Mouse (Mus musculus) retina, embryonic 14.5 days (tissue): ENCODE data around the gene Heatr5a.

Experiments used
- DNase-seq: peaks from one replicate; pipeline ENCODE4 v3.0.0-alpha.2; 2015; ENCODE audit warnings: low spot score

Heatr5a gene

DNA sequence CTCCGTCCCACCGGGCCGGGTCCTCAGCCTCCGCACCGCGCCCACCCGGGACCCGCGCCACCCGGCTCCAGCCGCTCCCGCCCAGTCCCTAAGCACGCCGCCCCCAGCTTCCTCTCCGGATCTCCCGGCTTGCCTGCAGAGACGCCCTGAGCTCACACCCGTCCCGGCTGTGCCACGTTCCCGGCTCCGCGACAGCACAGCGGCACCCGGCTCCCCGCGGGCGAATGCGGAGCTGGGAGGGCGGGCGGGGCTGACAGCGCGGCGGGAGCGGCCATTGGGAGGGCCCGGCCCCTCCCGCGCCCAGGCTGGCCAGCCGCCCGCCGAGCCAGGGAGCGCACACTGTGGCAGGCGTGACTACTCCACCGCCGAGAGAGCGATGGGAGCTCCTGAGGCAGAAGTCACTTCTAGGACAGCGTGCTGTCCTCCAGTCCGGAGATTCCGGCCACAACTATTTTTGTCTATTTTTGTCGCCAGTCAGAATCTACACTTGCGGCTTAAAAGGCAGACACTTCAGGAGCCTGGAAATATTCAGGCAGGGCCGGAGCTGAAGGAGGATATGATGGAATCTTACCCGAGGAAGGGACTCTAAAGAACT, at the start of gene Heatr5a:
Gene Heatr5a (minus strand): TSS at position 252 of the 595 bp plus-strand sequence.
- DNase-seq, result peak; percentile 87

DNA sequence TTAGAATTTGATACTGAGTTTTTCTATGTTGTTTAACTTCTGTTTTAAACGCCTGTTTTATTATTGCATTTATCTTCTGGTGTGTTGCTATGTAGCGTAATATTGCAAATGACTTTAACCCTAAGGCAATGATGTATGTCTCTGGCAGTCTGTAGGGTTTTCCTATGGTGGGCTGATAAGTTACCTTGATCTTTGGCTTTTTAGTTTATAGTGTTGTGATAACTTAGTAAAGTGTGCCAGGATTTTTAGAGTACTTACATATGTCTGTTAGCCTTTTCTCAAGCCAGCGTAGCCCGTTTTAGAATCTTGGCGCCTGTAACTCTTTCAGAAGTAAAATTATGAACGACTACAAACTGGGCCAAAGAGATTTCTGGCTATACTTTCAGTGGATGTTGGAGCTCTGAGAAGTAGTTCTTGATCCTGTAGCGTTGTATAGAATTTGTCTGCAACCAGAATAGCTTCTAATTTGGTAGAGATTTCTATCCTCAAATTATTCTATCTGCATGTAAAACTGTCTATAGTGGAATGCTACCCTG, 43.4 kb upstream of the Heatr5a start:
- no peak for DNase-seq

DNA sequence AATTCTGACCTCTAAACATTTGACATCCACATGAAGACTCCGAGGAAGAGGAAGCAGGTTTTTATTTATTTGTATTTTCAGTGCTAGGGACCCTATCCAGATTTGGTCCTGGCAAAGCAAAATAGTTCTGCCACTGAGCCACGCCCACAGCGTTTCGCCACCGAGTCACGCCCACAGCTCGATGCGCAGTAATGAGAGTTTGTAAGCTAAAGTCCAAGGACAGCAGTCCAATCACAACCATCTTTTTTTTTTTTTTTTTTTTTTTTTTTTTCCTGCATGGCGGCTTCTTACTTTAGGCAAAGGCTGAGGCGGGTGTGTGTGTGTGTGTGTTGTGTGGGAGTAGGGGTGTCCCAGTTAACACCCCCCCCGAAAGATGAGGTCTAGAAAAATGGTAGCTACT, 42.9 kb upstream of the Heatr5a start:
- no peak for DNase-seq

DNA sequence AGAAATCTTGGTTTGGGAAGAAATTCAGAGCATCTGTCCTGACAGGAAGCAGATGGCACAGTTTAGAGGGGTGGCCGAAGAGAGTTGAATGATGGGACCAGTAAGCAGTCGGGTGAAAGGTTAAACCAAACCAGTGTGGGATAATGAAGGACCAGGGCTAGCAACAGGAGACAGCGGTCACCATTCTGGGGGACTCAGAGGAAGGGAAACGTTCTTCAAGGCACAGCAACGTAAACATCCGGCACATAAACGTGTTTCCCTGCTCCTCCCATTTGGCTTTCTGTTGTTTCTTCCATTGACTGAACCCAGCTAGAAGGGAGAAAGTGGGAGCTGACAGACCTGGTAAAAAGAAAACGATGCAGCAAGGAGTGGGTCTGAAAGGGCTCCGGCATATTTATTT, 42.2 kb upstream of the Heatr5a start:
- DNase-seq, result no peak

DNA sequence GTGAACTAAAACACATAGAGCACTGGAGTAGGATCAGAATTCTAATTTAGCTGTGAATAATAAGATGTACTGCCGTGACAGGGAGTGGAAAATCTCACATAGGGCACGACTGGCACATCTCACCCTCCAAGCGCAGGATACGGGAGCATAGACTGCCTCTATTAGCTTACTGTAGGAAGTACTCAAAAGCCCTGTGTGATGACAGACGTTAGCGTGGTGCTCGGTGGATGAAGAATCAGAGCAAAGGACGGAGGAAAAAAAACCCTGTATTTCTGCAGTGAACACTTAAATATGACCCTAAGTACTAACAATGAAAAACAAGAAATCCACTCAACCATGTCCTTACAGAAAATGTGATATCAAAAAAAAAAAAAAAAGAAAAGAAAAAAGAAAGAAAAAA, 41.0 kb upstream of the Heatr5a start:
- DNase-seq, result no peak

DNA sequence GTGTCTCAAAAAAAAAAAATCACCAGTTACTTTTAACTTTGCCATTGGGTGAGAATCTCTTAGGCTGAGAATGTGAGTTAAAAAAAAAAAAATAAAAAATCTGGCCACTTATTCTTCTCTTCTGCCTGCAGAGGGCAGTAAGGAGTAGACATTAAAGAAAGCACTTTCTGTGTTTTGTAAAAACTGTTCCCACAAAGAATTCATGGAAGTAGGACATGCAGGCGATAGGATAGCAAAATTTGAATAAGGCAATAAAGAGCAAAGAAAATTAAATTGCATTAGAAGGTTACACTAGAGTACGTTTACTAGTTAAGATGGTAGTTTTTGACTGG, 39.5 kb upstream of the Heatr5a start:
- peak; percentile 74 for DNase-seq

DNA sequence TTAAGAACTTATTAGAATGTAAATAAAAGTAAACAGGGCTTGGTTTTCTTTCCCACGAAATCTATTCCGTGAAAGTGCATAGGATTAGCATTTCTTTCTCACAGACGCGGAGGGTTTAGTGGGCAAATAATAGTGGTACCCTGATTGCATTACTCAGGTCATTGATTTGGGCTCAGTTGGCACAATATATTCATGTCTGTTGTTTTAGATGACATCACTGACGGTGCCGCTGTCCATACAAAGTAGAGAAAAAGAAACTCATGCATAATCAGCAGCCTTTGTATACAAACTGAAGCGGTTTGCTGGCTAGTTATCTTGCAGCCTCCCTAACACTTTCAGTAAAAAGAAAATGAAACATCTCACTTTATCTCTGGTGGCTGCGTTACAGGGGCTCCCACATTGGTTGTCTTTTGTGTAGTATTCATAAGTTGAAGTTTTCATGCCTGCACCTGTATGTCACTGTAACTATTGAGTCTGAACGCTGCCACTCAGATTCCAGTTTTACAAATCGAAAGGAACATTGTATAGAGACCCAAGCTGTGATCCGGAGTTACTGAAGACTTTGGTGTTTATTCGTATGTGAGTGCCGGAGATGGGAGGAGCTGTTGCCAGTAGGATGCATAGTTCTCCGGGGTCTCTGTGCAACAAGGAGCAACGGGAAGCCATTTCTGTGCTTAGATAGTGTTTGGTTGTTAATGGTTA, 39.0 kb upstream of the Heatr5a start:
- no peak for DNase-seq

DNA sequence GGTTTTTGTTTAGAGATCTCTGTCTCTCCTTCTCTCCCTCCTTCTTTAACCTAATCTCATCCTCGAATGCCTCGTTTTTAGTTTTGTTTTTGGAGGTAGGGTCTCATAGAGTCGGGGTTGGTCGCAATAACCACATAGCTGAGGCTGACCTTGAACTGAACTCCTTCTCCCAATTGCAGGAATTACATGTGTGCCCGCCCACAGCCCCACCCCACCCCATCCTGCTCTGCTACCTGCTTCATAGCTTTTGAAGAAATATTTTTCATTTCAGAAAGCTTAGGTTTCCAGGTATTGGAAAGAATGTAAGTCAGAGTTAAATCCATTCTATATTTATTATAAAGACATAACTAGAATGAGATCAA, 35.5 kb upstream of the Heatr5a start:
- DNase-seq, result no peak

DNA sequence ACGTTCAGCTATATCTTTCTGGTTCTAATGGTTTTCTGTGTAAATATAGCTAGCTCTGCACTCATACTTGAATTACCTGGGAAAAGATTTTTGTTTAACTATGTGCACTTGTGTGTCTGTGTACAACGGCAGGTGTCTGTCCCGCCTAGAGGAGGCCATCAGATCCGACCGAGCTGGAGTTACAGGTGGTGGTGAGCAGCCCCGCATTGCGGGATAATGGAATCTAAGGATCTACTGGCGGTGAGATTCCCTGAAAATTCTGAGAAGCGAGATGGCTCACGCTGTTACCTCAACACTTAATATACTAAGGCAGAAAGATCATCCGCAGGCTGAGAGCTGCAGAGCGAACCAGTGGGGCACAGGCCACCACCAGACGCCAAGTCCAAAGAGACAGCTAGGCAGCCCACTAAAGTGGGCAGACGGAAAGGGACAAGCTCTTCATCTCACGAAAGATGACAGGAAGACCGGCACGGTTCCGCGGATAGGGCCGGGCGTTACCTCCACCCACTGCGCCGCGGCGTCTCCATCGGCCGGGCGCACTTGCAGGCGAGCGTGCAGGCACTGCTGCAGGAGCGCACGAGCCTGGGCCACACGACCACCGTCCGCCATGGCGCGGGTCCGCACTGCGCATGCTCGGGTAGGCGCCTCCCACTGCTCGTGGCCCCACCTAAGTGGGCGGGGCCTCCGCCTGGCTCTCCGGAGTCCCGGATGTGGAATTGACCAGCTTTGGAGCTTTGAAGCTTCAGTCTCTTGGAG, 34.9 kb upstream of the Heatr5a start, which contains the start of gene Dtd2:
Gene Dtd2 (minus strand): TSS at position 625 of the 756 bp plus-strand sequence.
- peak; percentile 96 for DNase-seq

DNA sequence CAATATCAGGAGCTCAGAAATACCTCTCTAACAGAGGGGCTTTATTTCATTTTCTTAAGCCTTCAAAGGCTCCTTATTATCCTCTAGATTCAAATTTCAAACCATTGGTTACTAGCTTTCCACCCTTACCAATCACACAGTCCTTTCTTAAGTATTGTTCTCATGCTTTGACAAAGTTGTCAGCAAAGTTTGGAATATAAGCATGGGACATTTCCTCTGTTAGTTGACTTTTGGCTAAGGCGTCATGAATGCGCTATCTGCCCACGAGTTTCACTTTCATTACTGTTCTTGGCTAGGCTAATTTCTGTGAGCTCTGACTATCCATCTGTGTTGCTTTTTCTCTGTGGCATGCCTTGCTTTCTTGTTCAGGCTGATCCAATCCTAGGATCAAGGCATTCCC, 31.6 kb upstream of the Heatr5a start:
- DNase-seq, result no peak

DNA sequence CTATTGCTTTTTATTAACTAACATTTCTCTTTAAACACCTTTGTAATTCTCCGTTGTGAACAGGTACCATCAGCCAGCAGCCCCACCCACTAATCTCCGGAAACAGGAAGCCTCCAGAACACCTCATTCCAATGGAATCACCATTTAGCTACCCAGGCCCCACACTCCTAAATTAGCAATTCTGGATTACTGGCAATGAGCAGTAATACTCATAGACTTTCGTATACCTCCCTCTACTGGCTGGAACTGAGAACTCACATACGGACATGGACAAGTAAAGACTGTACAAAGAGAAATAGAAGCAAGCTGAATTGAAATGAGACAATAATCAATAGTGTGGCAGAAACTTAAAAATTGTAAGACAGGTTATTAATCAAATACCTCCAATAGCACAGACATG, 30.4 kb upstream of the Heatr5a start:
- DNase-seq, result peak; percentile 88

DNA sequence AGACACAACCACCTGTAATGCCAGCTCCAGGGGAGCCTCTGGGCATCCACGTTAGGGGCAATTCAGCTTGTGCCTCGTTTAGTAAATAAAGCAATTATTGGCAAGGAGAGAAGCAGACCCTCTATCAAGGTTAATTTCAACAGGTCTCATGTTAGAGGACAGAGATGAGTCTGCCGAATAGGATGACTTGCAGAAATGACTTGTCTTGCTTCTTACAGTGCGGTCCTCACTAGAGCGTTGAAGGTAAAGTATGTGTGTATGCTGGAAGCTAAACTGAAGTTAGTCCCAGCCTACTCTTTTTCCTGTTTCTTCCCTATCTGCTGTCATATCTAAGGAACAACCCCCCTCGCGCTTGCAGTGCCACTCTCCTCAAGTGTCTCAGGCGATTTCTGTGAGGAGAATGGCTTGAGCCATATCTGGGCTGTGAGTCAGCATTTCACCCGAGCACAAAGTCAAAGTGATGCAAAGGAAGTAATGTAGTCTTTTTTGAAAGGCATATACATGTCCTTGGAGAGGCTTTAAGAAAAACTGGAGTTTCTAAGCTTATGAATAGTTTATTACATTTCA, 27.3 kb upstream of the Heatr5a start:
- DNase-seq, result no peak

DNA sequence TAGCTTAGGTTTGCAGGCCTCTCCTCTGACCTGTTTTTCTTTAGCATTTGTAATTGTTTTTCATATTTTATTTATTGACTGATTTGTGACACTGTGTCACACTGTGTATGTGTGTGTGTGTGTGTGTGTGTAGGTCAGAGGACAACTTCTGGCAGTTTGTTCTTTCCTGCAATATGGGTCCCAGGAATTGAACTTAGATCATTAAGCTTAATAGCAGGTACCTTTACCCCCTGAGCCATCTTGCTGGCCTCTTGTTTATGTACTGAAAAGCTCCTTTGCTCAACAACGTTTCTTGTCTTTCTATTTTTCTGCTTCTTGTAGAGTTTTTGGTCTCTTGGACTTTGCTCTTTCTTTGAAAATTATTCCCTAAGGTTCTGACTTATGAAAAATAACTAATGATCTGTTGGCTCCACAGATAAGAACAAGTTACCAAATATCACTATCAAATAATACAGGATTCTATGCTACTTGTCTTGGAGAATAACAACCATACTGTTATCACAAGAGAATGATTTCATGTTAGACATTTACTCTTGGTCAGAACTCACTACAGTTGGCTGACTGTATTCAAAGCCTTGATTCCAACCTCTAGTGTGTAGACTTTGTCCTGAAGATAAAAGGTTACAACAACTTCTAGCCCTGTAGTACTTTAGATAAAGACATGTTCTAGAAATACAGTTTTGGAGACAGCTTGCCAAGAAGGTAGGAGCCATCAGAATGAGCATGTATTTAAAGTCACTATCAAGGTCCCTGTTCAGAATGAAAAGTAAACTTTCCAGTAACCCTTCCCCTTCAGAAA, 24.8 kb upstream of the Heatr5a start:
- no peak for DNase-seq

DNA sequence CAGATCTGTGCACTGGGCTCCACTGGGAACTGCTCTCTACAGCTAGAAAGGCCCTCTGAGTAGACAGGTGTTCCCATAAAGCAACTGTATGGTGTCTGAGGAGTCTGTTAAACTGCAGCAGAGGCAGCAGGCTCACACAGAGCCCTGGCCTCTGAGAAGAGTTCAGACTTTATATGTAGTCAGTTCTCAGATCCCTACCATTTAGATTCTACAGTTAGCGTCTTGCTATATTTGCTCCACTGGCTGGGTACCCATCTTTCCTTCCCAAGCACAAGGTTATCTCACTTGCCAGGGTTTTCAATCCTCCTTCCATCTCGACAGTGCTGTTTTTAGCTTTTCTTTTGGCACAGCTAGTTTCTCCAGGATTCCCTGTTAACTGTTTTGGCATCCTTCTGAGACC, 19.5 kb upstream of the Heatr5a start:
- DNase-seq, result no peak

DNA sequence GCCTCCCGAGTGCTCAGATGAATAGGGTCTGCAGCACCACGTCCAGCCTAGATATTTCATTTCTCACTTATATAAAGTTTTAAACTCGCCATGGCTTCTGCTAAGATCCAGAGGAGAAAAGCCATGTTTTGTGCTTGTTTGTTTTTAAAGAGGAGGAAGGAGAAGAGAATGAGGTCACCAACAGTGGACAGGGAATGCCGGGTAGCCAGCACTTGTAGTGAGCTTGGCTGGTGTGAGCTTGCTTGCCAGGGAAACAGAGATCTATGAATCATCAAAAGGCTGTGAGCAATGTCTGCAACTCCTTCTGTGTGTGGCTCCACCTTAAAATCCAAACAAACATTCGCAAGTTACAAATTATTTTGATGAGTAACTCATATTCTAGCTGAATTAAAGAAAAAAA, 17.4 kb upstream of the Heatr5a start:
- DNase-seq, result no peak

DNA sequence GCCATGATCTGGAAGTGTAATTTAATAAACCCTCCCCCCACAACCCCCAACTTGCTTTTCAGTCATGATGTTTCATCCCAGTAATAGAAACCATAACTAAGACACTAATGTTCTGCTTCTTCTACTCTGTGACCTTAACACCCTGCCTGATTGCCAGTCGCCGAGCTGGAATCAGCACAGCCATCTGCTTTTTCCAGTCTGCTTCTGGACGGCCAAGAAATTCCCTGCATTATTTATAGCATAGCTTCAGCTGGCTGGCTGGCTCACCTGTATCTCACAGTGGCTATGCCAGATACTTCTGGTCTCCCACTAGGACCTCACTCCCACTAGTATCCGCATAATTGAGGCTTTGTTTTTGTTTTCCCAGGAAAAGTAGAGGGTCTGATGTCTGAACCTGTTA, 14.7 kb upstream of the Heatr5a start:
- no peak for DNase-seq

DNA sequence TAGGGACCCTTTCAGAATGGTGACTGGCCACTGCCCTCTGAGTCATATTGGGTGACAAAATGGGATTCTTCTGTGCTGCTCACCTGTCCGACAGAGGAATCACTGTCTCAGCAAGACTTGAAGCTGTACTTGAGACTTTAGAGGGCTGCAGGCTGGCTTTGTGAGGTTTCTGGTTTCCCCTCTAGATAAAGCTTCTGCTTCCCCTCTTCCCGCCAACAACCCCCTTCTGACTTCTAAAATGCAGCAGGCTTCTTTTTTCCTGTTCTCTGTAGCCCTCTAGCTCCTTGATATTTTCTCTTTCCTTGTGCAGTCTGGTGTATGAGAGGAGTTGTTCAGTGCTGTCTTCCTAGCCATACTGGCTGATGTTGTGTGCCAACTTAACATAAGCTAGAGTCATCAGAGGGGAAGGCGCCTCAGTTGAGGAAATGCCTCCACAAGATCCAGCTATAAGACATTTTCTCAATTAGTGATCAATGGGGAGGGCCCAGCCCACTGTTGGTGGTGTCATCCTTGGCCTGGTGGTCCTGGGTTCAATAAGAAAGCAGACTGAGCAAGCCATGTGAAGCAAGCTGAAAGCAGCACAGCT, 14.1 kb upstream of the Heatr5a start:
- DNase-seq, result no peak

DNA sequence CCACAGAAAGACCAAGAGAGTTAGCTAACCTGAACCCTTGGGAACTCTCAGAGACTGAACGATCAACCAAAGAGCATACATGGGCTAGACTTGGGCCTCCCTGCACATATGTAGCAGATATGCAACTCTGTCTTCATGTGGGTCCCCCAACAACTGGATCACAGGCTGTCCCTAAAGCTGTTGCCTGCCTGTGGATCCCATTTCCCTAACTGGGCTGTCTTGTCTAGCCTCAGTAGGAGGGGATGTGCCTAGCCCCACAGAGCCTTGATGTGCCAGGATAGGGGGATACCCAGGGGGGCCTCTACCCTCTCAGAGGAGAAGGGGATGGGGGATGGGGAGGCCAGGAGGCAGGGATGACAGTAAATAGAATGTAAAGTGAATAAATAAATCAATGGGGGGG, 12.5 kb upstream of the Heatr5a start:
- DNase-seq, result no peak

DNA sequence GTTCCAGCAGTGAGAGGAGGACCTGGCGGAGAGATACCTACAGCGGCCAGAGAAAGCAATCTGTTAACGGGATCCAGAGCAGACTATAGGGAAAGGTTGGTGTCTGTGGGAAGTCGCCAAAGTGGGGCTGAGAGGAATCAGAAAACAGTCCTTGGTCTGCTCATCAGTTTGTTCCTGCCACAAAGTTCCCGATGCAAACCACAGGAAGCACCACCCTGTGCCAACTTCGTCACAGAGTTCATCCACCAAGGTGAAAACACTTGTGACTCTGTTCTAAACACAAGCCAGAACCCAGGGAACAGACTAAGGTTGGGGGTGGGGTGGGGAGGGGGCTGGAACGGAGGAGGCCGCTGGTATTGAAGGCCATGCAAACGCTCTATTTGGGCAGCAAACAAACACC, 5.4 kb upstream of the Heatr5a start:
- no peak for DNase-seq

DNA sequence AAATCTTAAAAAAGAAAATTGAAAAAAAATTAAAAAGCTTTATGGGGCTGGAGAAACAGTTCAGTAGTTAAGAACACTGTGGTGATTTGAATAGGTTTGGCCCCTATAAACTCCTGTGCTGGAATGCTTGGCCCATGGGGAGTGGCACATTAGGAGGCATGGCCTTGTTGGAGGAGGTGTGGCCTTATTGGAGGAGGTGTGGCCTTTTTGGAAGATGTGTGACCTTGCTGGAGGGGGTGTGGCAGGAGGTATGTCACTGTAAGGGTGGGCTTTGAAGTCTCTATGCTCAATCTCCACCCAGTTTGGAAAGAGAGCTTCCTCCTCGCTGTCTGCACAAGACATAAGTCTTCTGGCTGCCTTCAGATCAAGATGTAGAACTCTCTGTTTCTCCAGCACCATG, 3.3 kb upstream of the Heatr5a start:
- no peak for DNase-seq

DNA sequence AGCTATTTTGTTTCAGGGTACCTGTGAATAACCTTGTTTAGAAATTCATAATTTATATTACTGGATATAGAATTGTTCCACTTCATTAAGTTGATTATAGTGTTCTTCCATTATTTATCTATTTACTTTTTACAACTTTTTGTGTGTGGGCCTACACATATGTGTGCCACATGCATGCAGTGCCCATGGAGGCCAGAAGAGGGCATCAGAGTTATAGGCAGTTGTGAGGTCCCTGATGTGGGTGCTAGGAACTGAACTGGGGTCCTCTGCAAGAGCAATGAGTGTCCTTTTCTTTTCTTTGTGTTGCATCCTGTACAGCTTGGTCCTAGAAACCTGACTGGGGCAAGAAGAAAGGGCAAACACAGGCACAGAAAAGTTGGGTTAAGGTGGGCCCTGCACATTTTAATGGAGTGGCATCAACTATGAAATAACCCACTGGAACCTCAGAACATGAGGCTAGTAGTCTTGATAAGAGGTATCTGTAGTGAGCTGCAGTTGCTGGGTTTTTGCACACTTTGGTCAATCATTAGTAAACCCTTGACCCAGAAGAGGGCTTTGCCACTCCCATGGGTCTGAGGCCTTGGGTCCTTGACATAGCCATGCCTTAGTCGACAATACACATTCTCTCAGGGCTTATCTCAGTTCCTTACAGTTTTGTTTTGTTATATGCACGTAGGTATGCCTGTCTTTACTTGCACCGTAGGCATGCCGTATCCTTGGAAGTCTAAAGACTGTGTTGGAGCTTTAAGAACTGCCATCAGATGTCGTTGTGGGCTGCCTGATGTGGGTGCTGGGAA, 1.3 kb upstream of the Heatr5a start:
- DNase-seq, result no peak
